Mouse (Mus musculus) olfactory bulb, adult 2 months (tissue): ENCODE results near the gene Fxyd5. TPM values are rescaled to one million over a fixed set of nuclear protein-coding genes. Genes with fewer than 3 reads are reported as not detected.

Experiments used
- H3K27ac ChIP-seq: fragments of 200-500 bp; 2 replicates; pipeline ENCODE4 v1.5.1; 2012; ENCODE audit warnings: low read depth, low read length; ENCODE audit not compliant: insufficient read depth
- H3K4me1 ChIP-seq: fragments of 200-500 bp; 2 replicates; pipeline ENCODE4 v1.6.1; 2012; ENCODE audit warnings: low read length; ENCODE audit not compliant: control insufficient read depth, insufficient read depth
- H3K4me3 ChIP-seq: fragments of 200-500 bp; 2 replicates; pipeline ENCODE4 v1.5.1; 2012; ENCODE audit warnings: mild to moderate bottlenecking, low read depth, low read length, moderate library complexity; ENCODE audit not compliant: insufficient read depth
- CTCF ChIP-seq: fragments of 200-500 bp; IDR thresholded peaks from 2 replicates; pipeline ENCODE4 v1.5.1; 2012; ENCODE audit warnings: low read depth, mild to moderate bottlenecking, low read length, moderate library complexity; ENCODE audit not compliant: insufficient read depth
- POLR2A ChIP-seq: fragments of 200-500 bp; IDR thresholded peaks from 2 replicates; pipeline ENCODE4 v1.6.1; 2012; ENCODE audit warnings: mild to moderate bottlenecking, low read depth, low read length, moderate library complexity; ENCODE audit not compliant: insufficient read depth
- WGBS: fragments of 180-500 bp; shearing (Covaris S2); methylation state at CpG from one replicate; pipeline ENCODE4 v1.1.7; 2018; 5-methylcytosine and 5-hydroxymethylcytosine counted together
- polyA plus RNA-seq: library from polyadenylated mRNA; stranded (reverse); fragments of >200 nt; gene quantifications from 2 replicates; pipeline ENCODE4 v1.2.4, GENCODE M21; 2012; ENCODE audit warnings: low replicate concordance; ENCODE audit not compliant: missing spikeins, insufficient read depth, insufficient read length

Fxyd5 gene
- polyA plus RNA-seq, 1 experiment: not detected

DNA sequence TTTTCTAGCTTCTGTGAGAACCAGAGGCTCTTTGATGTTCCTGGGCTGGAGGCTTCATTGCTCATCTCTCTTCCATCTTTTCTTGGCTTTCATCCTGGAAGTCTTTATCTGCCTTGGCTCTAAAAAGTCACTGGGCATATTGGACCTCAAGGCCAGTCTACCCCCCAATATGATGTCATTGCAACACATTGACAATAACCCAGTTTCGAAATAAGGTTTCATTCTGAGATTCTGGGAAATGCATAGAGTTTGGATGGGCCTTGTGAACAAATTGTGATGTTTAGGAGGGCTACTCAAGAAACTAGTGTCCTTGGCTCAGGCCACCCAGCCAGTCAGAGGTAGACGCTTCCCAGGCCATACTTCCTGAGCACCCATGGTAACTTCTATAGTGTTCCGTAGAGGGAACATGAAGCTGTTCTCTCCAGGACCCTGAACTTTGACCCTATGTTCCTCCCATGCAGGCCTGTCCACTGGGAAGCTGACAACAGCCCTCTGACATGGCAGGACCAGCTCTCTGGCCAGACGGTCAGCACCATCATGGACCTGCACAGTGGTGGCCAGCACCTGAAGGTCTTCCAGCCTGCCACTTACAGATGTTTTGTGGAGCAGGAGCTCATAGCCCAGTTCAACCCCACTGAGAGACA, 53.6 kb downstream of the Fxyd5 start:
- WGBS: 89% methylated on average over 4 of the region's 4 CpGs
- H3K4me3 ChIP-seq: no peak overlapping the region
- H3K4me1 ChIP-seq: no peaks in the 10 kb centered on the region
- TF ChIP-seq CTCF (no peak), POLR2A (no peak)
- no peak overlapping the region for H3K27ac ChIP-seq

DNA sequence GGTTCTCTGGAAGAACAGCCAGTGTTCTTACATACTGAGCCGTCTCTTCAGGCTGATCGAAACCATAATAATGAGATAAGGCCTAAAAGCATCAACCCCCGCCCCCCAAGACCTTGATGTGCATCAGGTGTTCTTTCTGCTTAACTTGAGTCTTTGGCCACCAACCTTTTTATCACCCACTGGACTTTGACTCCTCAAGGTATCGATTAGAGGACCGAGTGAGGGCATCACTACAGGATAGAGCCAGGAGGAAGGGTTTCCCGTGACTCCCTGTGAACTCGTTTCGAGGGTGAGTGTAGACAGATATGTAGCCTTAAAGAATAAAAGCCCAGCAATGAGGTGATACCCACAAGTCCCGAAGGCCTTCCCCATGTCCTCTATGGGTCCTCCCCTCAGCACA, 56.9 kb downstream of the Fxyd5 start:
- Histone ChIP-seq H3K27ac (no peak overlapping the region), H3K4me1 (no peaks in the 10 kb centered on the region), H3K4me3 (no peak overlapping the region)
- WGBS: 91% methylated on average over 9 of the region's 9 CpGs
- TF ChIP-seq POLR2A (no peak), CTCF (no peak)

Other genes starting within 250 kb of the Fxyd5 start
- not detected in 2 replicates for gene Ffar2, start 218.7 kb downstream of the Fxyd5 start, polyA plus RNA-seq
- gene Ffar3, start 186.3 kb downstream of the Fxyd5 start, polyA plus RNA-seq: not detected in 2 replicates
- not detected in 2 replicates for gene Ffar1, start 180.9 kb downstream of the Fxyd5 start, polyA plus RNA-seq
- not detected in 2 replicates for gene Cd22, start 162.1 kb downstream of the Fxyd5 start, polyA plus RNA-seq
- not detected in 2 replicates for gene Mag, start 127.6 kb downstream of the Fxyd5 start, polyA plus RNA-seq
- not detected in 2 replicates for gene Hamp2, start 117.8 kb downstream of the Fxyd5 start, polyA plus RNA-seq
- gene Hamp, start 98.4 kb downstream of the Fxyd5 start, polyA plus RNA-seq: not detected in 2 replicates
- 282 TPM in 1 of 2 replicates, not detected in the other for gene Usf2, start 85.7 kb downstream of the Fxyd5 start, polyA plus RNA-seq
- not detected in 2 replicates for gene Lsr, start 69.0 kb downstream of the Fxyd5 start, polyA plus RNA-seq
- not detected in 2 replicates for gene Fam187b, start 68.7 kb downstream of the Fxyd5 start, polyA plus RNA-seq
- not detected in 2 replicates for gene Fxyd7, start 9.0 kb upstream of the Fxyd5 start, polyA plus RNA-seq
- not detected in 2 replicates for gene Fxyd1, start 14.7 kb upstream of the Fxyd5 start, polyA plus RNA-seq
- gene Lgi4, start 16.9 kb upstream of the Fxyd5 start, polyA plus RNA-seq: not detected in 2 replicates
- not detected in 2 replicates for gene Fxyd3, start 34.2 kb upstream of the Fxyd5 start, polyA plus RNA-seq
- not detected in 2 replicates for gene Hpn, start 72.8 kb upstream of the Fxyd5 start, polyA plus RNA-seq
- gene Scn1b, start 84.5 kb upstream of the Fxyd5 start, polyA plus RNA-seq: not detected in 2 replicates
- gene Gramd1a, start 113.4 kb upstream of the Fxyd5 start, polyA plus RNA-seq: not detected in 2 replicates
- gene Scgb2b2, start 248.0 kb upstream of the Fxyd5 start, polyA plus RNA-seq: not detected in 2 replicates
- gene Scgb1b2, start 249.3 kb upstream of the Fxyd5 start, polyA plus RNA-seq: not detected in 2 replicates